Mouse (Mus musculus): ENCODE data around the gene Mboat2. TPM values are rescaled to one million over a fixed set of nuclear protein-coding genes. Genes with fewer than 3 reads are reported as not detected.
A peak's percentile ranks its signal among the peaks of the same experiment; 100 is the strongest.

Mboat2 gene
- total RNA-seq, 2 experiments from 2014 or later, result 9.7 to 11.0 TPM

DNA sequence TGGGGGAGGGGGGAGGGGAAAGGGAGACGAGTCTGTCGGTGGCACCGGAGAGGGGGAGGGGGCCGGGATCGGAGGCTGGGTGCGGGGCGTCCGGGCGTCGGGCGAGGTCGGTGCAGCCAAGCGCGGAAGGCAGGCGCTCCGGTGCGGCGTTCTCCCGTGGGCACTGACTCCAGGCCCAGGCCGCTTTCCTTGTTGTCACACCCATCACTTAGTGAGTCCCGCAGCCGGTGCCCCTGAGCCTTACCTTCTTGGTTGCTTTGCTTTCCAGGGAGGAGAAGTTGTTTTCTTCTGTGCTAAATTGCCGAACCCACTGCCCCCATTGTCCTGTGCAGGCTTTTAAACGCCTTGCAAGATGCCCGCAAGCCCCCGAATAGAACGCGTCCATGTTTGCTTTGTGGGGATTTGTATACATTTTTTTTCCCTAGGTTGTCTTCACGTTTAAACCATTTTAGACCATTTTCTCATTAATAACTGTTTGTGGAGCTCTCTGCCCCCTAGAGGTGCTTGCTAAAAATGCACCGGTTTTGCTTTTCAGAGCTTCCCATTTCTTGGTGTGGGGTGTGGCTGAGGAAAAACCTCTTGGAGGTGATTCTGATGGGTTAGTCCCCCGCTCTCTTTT lies 144.5 kb downstream of the Mboat2 start:
- peak; percentile 63 to 71 for DNase-seq
- intact Hi-C loops (cut with DNase I), result no loop called here

DNA sequence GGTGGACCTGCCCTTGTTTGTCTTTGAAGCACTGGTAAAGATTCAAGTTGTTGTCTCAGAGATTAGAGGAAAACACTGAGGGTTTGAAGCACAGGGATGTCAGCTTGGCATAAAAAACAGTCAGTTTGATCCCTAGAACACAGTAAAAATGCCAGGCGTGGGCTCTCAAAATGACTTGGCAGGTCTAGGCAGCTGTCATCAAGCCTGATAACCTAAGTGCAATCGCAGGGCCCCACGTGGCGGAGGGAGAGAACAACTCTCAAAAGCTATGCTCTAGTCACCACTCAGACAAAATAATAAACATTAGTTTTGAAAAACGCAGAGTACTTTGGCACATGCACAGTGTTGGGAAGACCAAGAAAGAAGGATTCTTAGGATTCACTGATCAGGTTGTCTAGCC lies 154.5 kb downstream of the Mboat2 start:
- DNase-seq, result no peak
- intact Hi-C loops (cut with DNase I), result no loop called here

DNA sequence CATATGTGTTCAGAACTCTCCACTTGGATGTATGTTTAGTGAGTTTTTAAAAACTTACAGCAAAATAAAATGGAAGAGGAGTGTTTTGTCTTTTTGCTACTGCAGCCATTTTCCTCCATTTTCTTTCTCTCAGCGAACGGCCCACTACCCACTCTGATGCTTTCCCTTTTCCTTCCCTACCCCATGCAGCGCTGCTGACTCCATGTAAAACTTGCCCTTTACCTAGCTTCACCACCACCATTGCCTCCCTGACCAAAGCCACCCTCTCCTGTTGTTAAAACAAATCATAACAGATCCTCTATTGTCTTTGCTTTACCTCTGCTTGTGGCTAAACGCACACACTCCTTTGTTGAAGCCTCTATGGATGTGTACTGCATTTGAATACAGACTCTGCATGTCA lies 164.7 kb downstream of the Mboat2 start:
- intact Hi-C loops (cut with DNase I), result no loop called here
- no peak for DNase-seq

DNA sequence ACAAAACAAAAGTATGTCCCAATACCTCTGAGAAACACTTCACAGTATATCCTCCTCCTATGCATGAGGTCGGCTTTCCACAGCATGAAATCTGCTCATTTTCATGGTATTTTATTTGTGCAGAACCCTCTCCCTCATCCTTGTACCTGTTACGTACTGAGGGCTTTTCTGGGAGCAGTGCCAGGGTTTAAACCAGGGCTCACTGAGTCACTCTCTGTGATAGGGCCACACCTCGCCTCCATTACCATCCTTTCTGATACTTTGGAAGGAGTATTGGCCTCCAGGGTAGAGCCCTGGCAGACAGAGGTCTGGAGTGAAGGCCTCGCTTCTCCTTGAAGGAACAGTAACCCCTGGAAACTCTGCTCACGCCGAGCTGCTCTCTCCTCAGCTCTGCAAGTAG lies 174.7 kb downstream of the Mboat2 start:
- intact Hi-C loops (cut with DNase I), result no loop called here
- no peak for DNase-seq

DNA sequence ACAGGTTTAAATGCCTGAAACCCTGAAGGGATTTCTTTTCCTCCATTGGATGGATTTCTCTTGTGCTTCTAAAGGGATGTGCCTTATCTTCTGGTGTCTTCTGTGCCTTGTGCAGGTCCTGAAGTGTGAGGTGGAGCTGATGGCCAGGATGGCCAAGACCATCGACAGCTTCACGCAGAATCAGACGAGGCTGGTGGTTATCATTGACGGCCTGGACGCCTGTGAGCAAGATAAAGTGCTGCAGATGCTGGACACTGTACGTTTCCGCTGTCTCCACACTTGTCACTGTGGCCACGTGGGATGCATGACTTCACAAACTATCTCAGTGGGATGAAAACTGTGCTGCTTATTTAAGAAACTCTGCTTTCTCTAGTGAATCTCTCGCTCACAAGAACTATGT lies 179.3 kb downstream of the Mboat2 start:
- intact Hi-C loops (cut with DNase I), result no loop called here

DNA sequence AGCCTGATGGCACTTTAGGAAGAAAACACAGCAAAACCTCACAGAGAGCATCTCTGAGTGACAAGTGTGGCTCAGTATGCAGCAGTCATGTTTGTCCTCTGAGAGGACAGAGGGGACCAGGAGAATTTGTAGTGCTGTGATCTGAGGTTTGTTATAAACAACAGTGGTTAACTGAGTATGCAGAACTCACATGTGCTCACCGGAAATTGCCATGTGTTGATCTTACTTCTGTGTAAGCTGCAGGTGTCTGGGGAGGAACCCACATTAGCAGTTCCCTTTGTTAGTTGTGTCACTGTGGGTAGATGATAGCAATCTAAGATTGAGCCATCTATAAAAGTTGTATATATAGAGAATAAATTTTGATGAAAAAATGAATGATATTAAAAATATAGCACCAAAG lies 179.7 kb downstream of the Mboat2 start:
- DNase-seq, result no peak
- intact Hi-C loops (cut with DNase I), result no loop called here

More for the DNA sequence above, 179.3 kb downstream of the Mboat2 start:
- DNase-seq, result no peak

DNA sequence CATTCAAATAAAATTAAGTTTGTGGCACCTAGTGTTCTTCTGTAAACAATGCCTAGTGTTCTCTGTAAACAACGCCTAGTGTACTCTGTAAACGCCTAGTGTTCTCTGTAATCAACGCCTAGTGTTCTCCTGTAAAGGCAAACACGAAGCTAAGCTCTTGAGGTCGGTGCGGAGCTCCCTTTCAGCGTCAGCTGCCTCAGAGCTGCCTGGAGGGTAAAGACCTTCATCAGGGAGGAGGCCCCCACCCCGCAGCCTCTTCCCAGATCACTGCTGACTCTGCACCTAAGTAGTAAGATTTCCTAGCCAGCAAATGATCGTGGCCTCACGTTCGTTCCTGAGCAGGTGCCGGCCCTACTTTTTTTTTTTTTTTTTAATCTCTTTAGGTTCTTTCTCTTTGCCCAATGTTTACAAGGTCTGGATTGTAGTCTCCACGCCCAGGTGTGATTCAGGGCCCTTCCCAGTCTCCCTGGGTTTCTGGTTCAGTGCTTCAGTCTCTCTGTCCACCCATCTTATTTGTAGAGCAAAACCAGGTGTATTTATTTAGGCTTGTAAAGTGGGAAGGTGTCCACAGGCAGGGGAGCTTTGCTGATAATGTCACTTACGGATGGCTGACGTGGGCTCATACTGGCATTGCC lies 181.2 kb downstream of the Mboat2 start:
- DNase-seq, result no peak
- intact Hi-C loops (cut with DNase I), result no loop called here

DNA sequence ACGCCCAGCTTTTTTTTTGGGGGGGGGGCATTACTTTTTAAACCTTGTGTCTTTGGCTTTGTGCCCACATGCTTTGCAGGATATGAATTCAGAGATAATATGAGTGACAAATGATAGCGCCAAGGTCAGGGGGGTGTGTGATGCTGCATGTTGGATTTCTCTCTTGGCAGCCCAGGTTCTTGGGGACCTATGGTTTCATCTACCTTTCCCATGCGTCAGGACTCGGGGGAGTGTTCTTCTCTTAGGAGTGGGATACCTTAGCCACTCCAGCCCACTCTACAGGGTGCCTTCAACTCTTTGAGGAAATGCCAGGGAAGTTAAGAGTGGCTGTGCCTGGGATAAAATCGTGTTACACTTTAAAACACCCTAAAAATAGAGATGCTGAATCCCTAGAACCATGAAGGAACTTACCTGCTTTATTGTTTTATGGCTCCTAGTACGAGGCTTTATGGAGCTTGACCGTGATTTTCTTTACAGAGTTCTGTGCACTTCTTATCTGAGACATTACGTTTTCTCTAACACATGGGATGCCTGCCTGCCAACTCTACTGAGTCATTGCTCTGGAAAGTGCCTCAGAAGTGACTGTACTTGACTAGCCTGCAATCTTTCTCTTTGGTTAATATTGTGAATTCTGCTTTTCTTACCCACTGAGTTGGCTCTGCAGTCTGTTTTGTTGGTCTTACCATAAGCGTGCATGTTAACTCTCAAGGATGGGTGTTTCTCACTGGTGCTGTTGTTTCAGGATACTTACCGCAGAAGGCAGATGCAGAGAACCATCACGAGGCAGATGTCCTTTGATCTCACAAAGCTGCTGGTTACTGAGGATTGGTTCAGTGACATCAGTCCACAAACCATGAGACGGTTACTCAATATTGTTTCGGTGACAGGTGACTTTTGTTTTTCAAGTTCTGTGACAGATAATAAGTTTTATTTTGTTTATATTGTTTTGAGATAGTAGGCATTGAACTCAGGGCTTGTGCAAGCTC lies 182.2 kb downstream of the Mboat2 start:
- intact Hi-C loops (cut with DNase I), result no loop called here
- DNase-seq, result peak in 1 of 2 experiments; percentile 21

Other genes with a start within 250 kb of the Mboat2 start
- gene Klf11, start 179.6 kb upstream of the Mboat2 start, total RNA-seq (2021), result 10 to 100 TPM; 10.9 to 16.4 TPM
- 1 to 10 TPM; 5.5 to 6.5 TPM for gene Cys1, start 149.1 kb upstream of the Mboat2 start, total RNA-seq (2021)
- 1 to 10 TPM; 3.7 to 4.2 TPM for gene Rrm2, start 122.6 kb upstream of the Mboat2 start, total RNA-seq (2021)
- 10 to 100 TPM; 74.1 to 77.0 TPM for gene Kidins220, start 144.0 kb downstream of the Mboat2 start, total RNA-seq (2021)

Data from heart, postnatal 36 days (tissue).